Mouse (Mus musculus) cerebellum, adult 11-12 months (tissue): ENCODE data around the gene Zfp386.

Experiments used
- DNase-seq: peaks from one replicate; pipeline ENCODE4 v3.0.0; 2022

The Zfp386 gene

DNA sequence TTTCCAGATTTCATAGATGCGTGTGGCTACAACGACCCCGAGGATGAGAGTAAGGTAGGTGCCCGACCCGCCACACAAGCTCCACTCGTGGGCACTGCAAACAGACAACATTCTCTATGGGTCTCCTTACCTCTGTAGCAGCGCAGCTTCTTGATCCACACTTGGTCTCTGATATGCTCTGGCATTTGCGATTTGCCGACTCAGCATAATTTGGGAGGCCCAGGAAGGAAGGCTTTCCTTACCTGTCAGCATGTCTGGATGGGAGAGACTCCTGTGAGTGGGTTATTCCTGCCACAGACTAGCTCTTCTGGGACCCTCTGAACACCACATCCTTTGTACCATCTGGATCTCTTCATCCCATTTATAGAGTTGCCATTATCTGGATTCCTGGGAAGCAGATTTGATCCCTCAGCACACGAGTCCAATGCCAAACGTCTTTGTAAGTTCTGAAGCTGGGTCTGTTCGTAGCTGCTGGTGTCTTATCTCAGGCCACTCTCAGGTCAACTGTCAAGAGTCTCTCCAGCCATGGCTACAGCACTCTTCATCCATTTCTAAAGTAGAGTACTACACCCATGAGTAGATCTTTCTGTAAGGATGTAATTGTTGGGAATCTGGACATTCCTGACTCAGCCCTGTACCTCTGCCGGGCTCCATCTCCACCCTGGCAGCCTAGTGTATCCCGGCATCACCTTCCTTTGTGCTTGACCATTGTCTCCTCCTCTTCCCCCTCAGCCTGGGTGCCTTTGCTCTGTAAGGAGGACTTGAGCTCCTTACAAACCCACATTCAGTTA, 47.4 kb downstream of the Zfp386 start:
- no peak for DNase-seq

GRCm38 (mm10) chr12:116096361-116096904, 48.9 kb downstream of the Zfp386 start:
- DNase-seq: no peak

GRCm38 (mm10) chr12:116097166-116097565, 49.6 kb downstream of the Zfp386 start:
- no peak for DNase-seq

GRCm38 (mm10) chr12:116101945-116102344, 54.4 kb downstream of the Zfp386 start:
- DNase-seq: no peak

DNA sequence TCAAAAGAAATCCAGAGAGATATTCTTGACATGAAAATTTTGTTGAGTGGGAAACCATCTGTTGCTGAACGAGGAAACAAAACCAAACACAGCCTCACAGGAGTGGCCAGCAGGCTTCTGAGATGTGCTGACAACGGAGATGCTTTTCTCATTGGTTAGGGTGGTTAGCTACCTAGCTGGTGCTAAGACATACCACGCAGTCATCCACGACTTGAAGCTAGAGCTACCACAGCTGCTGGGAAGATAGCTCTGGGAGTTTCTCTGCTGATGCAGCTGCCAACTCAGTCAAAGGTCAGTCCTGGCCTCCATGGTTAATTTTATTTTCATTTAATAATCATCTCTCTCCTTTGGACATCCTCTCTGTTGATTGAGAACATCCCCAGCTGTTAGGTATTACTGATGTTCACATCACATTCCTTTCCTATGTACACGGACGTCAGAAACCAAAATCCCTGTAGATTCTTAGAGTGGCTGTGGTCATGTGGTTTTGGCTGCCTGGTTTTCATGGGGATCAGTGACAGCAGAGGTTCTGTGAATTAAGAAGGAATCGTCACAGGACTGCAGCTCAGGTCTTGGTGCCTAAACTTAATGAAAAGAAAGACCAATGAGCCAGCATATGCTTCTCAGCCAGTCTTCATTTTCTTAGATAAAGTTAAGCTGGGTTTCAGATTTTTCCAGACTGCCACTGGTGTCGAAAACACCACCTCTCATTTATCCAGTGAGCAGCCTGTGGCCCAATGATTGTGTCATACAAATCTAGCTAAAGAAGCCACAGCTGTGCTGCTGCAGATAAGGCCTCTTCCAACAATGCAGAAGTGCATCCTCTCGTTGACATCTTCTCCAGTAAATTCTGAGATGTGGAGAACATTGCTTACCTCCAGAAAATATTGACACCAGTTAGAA, 62.2 kb downstream of the Zfp386 start:
- no peak for DNase-seq

DNA sequence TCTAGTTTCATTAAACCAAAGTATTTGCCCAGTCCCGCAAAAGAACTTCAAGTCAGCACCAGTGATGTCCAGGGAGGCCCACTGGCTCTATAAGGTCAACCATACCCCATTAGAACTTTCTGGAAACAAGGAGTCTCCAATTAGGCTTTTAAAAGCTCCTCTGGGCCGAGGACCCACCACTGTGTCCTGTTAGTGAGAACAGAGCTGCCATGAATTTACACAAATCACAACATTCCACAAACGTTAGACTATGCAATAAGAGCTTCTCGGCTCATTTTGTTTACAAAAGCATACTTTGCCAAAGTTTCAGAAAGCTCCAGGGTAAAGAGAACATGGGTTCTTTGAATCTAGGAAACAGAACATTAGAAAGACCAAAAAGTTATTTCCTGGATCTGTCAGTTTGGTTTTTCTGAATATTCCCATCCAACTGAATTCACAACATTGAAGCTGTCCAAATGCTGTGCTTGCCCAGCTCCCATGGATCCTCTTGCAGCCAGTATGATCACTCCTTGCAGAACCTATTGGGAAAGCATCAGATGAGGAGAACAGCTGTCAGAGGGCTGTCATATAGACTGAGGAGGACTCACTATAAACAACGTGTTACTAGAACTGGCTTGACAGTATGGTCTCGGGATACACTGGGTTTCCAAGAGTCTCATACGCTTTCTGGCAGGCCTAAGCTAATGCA, 63.6 kb downstream of the Zfp386 start:
- DNase-seq: no peak
